Mouse (Mus musculus) lung, postnatal 0 days (tissue): ENCODE measurements at regions not wholly inside any gene's neighbourhood (a gene's known extent, or its start where the extent isn't known, plus 50 kb on each side); places are given as distances from the start of the nearest gene placed in this dataset.

Experiments
- ATAC-seq: fragments of 200-750 bp; cut with Nextera tagmentation; 2 replicates; pipeline ENCODE4 v1.8.0; 2017; ENCODE audit warnings: moderate library complexity
- DNase-seq: peaks from one replicate; pipeline ENCODE4 v3.0.0-alpha.2; 2016; ENCODE audit warnings: low spot score
- H3K27ac ChIP-seq: fragments of 300-500 bp; sonication (generic); 2 replicates; pipeline ENCODE4 v1.5.1; 2014; ENCODE audit warnings: antibody characterized with exemption, mild to moderate bottlenecking, low read length, mixed read lengths
- H3K27me3 ChIP-seq: fragments of 300-500 bp; sonication (generic); replicated peaks from 2 replicates; pipeline ENCODE4 v1.6.1; 2014; ENCODE audit warnings: low read length, mixed read lengths; ENCODE audit not compliant: insufficient read depth
- H3K36me3 ChIP-seq: fragments of 300-500 bp; sonication (generic); 2 replicates; pipeline ENCODE4 v1.6.1; 2014; ENCODE audit warnings: low read length, mixed read lengths; ENCODE audit not compliant: insufficient read depth
- H3K4me1 ChIP-seq: fragments of 300-500 bp; sonication (generic); 2 replicates; pipeline ENCODE4 v1.6.1; 2014; ENCODE audit warnings: antibody characterized with exemption, low read depth, low read length, mixed read lengths; ENCODE audit not compliant: insufficient read depth
- H3K4me2 ChIP-seq: fragments of 300-500 bp; sonication (generic); replicated peaks from 2 replicates; pipeline ENCODE4 v1.6.1; 2014; ENCODE audit warnings: low read depth, mild to moderate bottlenecking, low read length, moderate library complexity, mixed read lengths
- H3K4me3 ChIP-seq: fragments of 300-500 bp; sonication (generic); 2 replicates; pipeline ENCODE4 v1.5.1; 2014; ENCODE audit warnings: low read depth, low read length
- H3K9ac ChIP-seq: fragments of 300-500 bp; sonication (generic); replicated peaks from 2 replicates; pipeline ENCODE4 v1.6.1; 2014; ENCODE audit warnings: low read depth, mild to moderate bottlenecking
- H3K9me3 ChIP-seq: fragments of 300-500 bp; sonication (generic); 2 replicates; pipeline ENCODE4 v1.6.1; 2016; ENCODE audit warnings: low read length, mixed read lengths
- CTCF ChIP-seq: IDR thresholded peaks from 2 replicates; pipeline ENCODE4 v1.5.1; 2016; ENCODE audit warnings: antibody characterized with exemption, mild to moderate bottlenecking
- EP300 ChIP-seq: IDR thresholded peaks from 2 replicates; pipeline ENCODE4 v1.6.1; 2016; ENCODE audit warnings: antibody characterized with exemption, mild to moderate bottlenecking, control low read depth
- WGBS: fragments of 180-500 bp; shearing (Covaris S2); extraction: QIAGEN DNeasy Blood & Tissue Kit; methylation state at CpG from one replicate; pipeline ENCODE4 v1.1.7; 2014; 5-methylcytosine and 5-hydroxymethylcytosine counted together

GRCm38 (mm10) chr9:23041025-23041424 is 181.9 kb upstream of the Bmper start:
- 28% methylated on average over 5 of the region's 5 CpGs for WGBS
- ATAC-seq = peak; percentile 77
- Histone ChIP-seq H3K27me3 (no peaks in the 10 kb centered on the region), H3K9ac (no peak overlapping the region), H3K9me3 (no peaks in the 10 kb centered on the region), H3K4me1 (no peaks in the 10 kb centered on the region), H3K27ac (no peak overlapping the region), H3K36me3 (no peaks in the 10 kb centered on the region), H3K4me3 (no peak overlapping the region), H3K4me2 (no peak overlapping the region)
- TF ChIP-seq CTCF (no peak), EP300 (no peak)
- peak; percentile 62 for DNase-seq

- no peaks in the 10 kb centered on the region for H3K36me3 ChIP-seq
- H3K9me3 ChIP-seq = no peaks in the 10 kb centered on the region
- no peak overlapping the region for H3K4me2 ChIP-seq
- no peak overlapping the region for H3K4me3 ChIP-seq
- no peak for TF ChIP-seq EP300
- no peak for TF ChIP-seq CTCF
- no peak overlapping the region for H3K27ac ChIP-seq
- DNase-seq (peak; percentile 25), ATAC-seq (peak; percentile 58)
- no peaks in the 10 kb centered on the region for H3K4me1 ChIP-seq
- no peak overlapping the region for H3K9ac ChIP-seq
- no peaks in the 10 kb centered on the region for H3K27me3 ChIP-seq
- 41% methylated on average over 22 of the region's 22 CpGs for WGBS
Observed at GRCm38 (mm10) chr9:23041537-23042472, 181.1 kb upstream of the Bmper start.

GRCm38 (mm10) chr9:23043006-23043405 is 179.9 kb upstream of the Bmper start:
- no peaks in the 10 kb centered on the region for H3K9me3 ChIP-seq
- no peak overlapping the region for H3K4me3 ChIP-seq
- DNase-seq (no peak), ATAC-seq (no peak)
- WGBS = 55% methylated on average over 4 of the region's 4 CpGs
- no peak overlapping the region for H3K9ac ChIP-seq
- H3K4me2 ChIP-seq = no peak overlapping the region
- H3K4me1 ChIP-seq = no peaks in the 10 kb centered on the region
- no peaks in the 10 kb centered on the region for H3K36me3 ChIP-seq
- H3K27me3 ChIP-seq = no peaks in the 10 kb centered on the region
- TF ChIP-seq CTCF = no peak
- no peak for TF ChIP-seq EP300
- H3K27ac ChIP-seq = no peak overlapping the region

GRCm38 (mm10) chr9:23045486-23045885 is 177.4 kb upstream of the Bmper start:
- H3K4me3 ChIP-seq = no peak overlapping the region
- no peak overlapping the region for H3K4me2 ChIP-seq
- no peak overlapping the region for H3K9ac ChIP-seq
- H3K27me3 ChIP-seq = no peaks in the 10 kb centered on the region
- no peaks in the 10 kb centered on the region for H3K9me3 ChIP-seq
- no peaks in the 10 kb centered on the region for H3K36me3 ChIP-seq
- no peak overlapping the region for H3K27ac ChIP-seq
- TF ChIP-seq EP300 = no peak
- no peak for TF ChIP-seq CTCF
- ATAC-seq (no peak), DNase-seq (no peak)
- WGBS = 26% methylated on average over 2 of the region's 2 CpGs
- no peaks in the 10 kb centered on the region for H3K4me1 ChIP-seq

- no peaks in the 10 kb centered on the region for H3K27me3 ChIP-seq
- no peaks in the 10 kb centered on the region for H3K36me3 ChIP-seq
- no peaks in the 10 kb centered on the region for H3K4me1 ChIP-seq
- no peak overlapping the region for H3K27ac ChIP-seq
- H3K9ac ChIP-seq = no peak overlapping the region
- no peaks in the 10 kb centered on the region for H3K9me3 ChIP-seq
- no peak overlapping the region for H3K4me3 ChIP-seq
- H3K4me2 ChIP-seq = no peak overlapping the region
- DNase-seq (no peak), ATAC-seq (no peak)
- TF ChIP-seq CTCF (0 out of 2 replicates have a peak, but pooled peaks have one; percentile 12), EP300 (no peak)
- 50% methylated on average over 2 of the region's 2 CpGs for WGBS
Observed at GRCm38 (mm10) chr9:23050751-23051150, 172.1 kb upstream of the Bmper start.

GRCm38 (mm10) chr9:23059526-23059925 is 163.3 kb upstream of the Bmper start:
- Histone ChIP-seq H3K27me3 (no peaks in the 10 kb centered on the region), H3K36me3 (no peaks in the 10 kb centered on the region), H3K27ac (no peak overlapping the region), H3K4me1 (no peaks in the 10 kb centered on the region), H3K4me2 (no peak overlapping the region), H3K9me3 (no peaks in the 10 kb centered on the region), H3K4me3 (no peak overlapping the region), H3K9ac (no peak overlapping the region)
- no peak for DNase-seq
- TF ChIP-seq EP300 = no peak
- TF ChIP-seq CTCF = no peak
- ATAC-seq = no peak
- WGBS = 60% methylated on average over 4 of the region's 4 CpGs
